Mouse (Mus musculus): Measurements from ENCODE around the gene Pip4k2c.

DNA sequence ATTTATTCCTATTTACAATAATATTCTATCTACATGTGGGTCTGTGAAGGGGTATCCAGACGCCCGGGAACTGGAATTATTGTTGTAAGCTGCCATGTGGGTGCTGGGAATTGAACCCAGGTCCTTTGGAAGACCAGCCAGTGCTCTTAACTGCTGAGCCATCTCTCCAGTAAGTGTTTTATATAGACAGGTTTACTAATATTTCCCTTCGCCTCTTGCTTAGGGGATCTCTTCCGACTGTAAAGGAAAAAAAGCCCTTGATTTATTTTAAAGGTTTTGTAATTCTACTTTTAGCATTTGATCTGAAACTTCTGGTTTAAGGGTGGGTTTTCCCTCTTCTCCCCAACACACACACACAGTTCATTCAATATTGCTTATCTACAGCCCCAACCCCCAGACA lies 47.2 kb downstream of the Pip4k2c start:
- no peak for TF ChIP-seq TAL1 (IDR thresholded peaks at IDR 0.05; ENCODE audit: low read length)
- TF ChIP-seq GATA1 (IDR thresholded peaks at IDR 0.05; ENCODE audit: low read length): no peak
